Mouse (Mus musculus): Measurements from ENCODE around the gene Slc12a8. TPM values are rescaled to one million over a fixed set of nuclear protein-coding genes. Genes with fewer than 3 reads are reported as not detected.

The Slc12a8 gene
- polyA plus RNA-seq, 2 experiments, result 0.94 to 0.97 TPM

GRCm38 (mm10) chr16:33672188-33672587 is 155.1 kb downstream of the Slc12a8 start:
- no peak for DNase-seq (ENCODE audit: low spot score)
- H3K4me2 ChIP-seq (replicated peaks; ENCODE audit: low read depth, low read length, severe bottlenecking), result no peak overlapping the region
- H3K9ac ChIP-seq (ENCODE audit: low read depth, low read length, severe bottlenecking), result no peak overlapping the region
- H3K9me3 ChIP-seq (ENCODE audit: control insufficient read depth, low read length), result no peaks in the 10 kb centered on the region
- no peaks in the 10 kb centered on the region for H3K4me1 ChIP-seq (ENCODE audit: control insufficient read depth, insufficient read depth, low read length)
- no peaks in the 10 kb centered on the region for H3K36me3 ChIP-seq (ENCODE audit: control insufficient read depth, insufficient read depth, low read length)
- no peak overlapping the region for H3K4me3 ChIP-seq (replicated peaks; ENCODE audit: low read length)
- ATAC-seq (ENCODE audit: low FRiP score, low read depth), result no peak
- no peak for TF ChIP-seq POLR2A (IDR thresholded peaks at IDR 0.05; ENCODE audit: borderline replicate concordance, extremely low read depth, insufficient read depth, insufficient read length)
- no peaks in the 10 kb centered on the region for H3K27me3 ChIP-seq (ENCODE audit: control insufficient read depth, insufficient read depth, low read length)
- H3K27ac ChIP-seq (replicated peaks; ENCODE audit: low read depth, low read length), result no peak overlapping the region
- 94% methylated on average over 3 of the region's 4 CpGs for WGBS

- WGBS, result 89% methylated on average over 4 of the region's 4 CpGs
- ATAC-seq (ENCODE audit: low FRiP score, low read depth) (no peak), DNase-seq (ENCODE audit: low spot score) (no peak)
These were observed 155.5 kb downstream of the Slc12a8 start for GRCm38 (mm10) chr16:33672643-33673042.

GRCm38 (mm10) chr16:33673530-33674109 is 156.5 kb downstream of the Slc12a8 start:
- Histone ChIP-seq H3K9ac (ENCODE audit: low read depth, low read length, severe bottlenecking) (no peak overlapping the region), H3K36me3 (ENCODE audit: control insufficient read depth, insufficient read depth, low read length) (no peaks in the 10 kb centered on the region), H3K9me3 (ENCODE audit: control insufficient read depth, low read length) (no peaks in the 10 kb centered on the region), H3K4me2 (replicated peaks; ENCODE audit: low read depth, low read length, severe bottlenecking) (no peak overlapping the region), H3K4me3 (replicated peaks; ENCODE audit: low read length) (no peak overlapping the region), H3K27me3 (ENCODE audit: control insufficient read depth, insufficient read depth, low read length) (no peaks in the 10 kb centered on the region), H3K27ac (replicated peaks; ENCODE audit: low read depth, low read length) (no peak overlapping the region), H3K4me1 (ENCODE audit: control insufficient read depth, insufficient read depth, low read length) (no peaks in the 10 kb centered on the region)
- peak; percentile 70 for DNase-seq (ENCODE audit: low spot score)
- no peak for TF ChIP-seq POLR2A (IDR thresholded peaks at IDR 0.05; ENCODE audit: borderline replicate concordance, extremely low read depth, insufficient read depth, insufficient read length)
- 40% methylated on average over 14 of the region's 14 CpGs for WGBS
- 0 out of 2 replicates have a peak, but pooled peaks have one; percentile 43 for ATAC-seq (ENCODE audit: low FRiP score, low read depth)

More at GRCm38 (mm10) chr16:33672643-33673042, 155.5 kb downstream of the Slc12a8 start:
- no peak overlapping the region for H3K4me2 ChIP-seq (replicated peaks; ENCODE audit: low read depth, low read length, severe bottlenecking)
- TF ChIP-seq POLR2A (IDR thresholded peaks at IDR 0.05; ENCODE audit: borderline replicate concordance, extremely low read depth, insufficient read depth, insufficient read length), result no peak
- H3K36me3 ChIP-seq (ENCODE audit: control insufficient read depth, insufficient read depth, low read length), result no peaks in the 10 kb centered on the region
- H3K4me3 ChIP-seq (replicated peaks; ENCODE audit: low read length), result no peak overlapping the region
- H3K9ac ChIP-seq (ENCODE audit: low read depth, low read length, severe bottlenecking), result no peak overlapping the region
- no peaks in the 10 kb centered on the region for H3K9me3 ChIP-seq (ENCODE audit: control insufficient read depth, low read length)
- no peak overlapping the region for H3K27ac ChIP-seq (replicated peaks; ENCODE audit: low read depth, low read length)
- H3K4me1 ChIP-seq (ENCODE audit: control insufficient read depth, insufficient read depth, low read length), result no peaks in the 10 kb centered on the region
- no peaks in the 10 kb centered on the region for H3K27me3 ChIP-seq (ENCODE audit: control insufficient read depth, insufficient read depth, low read length)

GRCm38 (mm10) chr16:33675151-33675847 is 158.2 kb downstream of the Slc12a8 start:
- H3K4me1 ChIP-seq (ENCODE audit: control insufficient read depth, insufficient read depth, low read length), result no peaks in the 10 kb centered on the region
- no peak overlapping the region for H3K27ac ChIP-seq (replicated peaks; ENCODE audit: low read depth, low read length)
- ATAC-seq (ENCODE audit: low FRiP score, low read depth) (no peak), DNase-seq (ENCODE audit: low spot score) (no peak)
- H3K4me3 ChIP-seq (replicated peaks; ENCODE audit: low read length), result no peak overlapping the region
- 92% methylated on average over 10 of the region's 10 CpGs for WGBS
- H3K9me3 ChIP-seq (ENCODE audit: control insufficient read depth, low read length), result no peaks in the 10 kb centered on the region
- H3K27me3 ChIP-seq (ENCODE audit: control insufficient read depth, insufficient read depth, low read length), result no peaks in the 10 kb centered on the region
- no peak overlapping the region for H3K9ac ChIP-seq (ENCODE audit: low read depth, low read length, severe bottlenecking)
- no peaks in the 10 kb centered on the region for H3K36me3 ChIP-seq (ENCODE audit: control insufficient read depth, insufficient read depth, low read length)
- TF ChIP-seq POLR2A (IDR thresholded peaks at IDR 0.05; ENCODE audit: borderline replicate concordance, extremely low read depth, insufficient read depth, insufficient read length), result no peak
- no peak overlapping the region for H3K4me2 ChIP-seq (replicated peaks; ENCODE audit: low read depth, low read length, severe bottlenecking)

DNA sequence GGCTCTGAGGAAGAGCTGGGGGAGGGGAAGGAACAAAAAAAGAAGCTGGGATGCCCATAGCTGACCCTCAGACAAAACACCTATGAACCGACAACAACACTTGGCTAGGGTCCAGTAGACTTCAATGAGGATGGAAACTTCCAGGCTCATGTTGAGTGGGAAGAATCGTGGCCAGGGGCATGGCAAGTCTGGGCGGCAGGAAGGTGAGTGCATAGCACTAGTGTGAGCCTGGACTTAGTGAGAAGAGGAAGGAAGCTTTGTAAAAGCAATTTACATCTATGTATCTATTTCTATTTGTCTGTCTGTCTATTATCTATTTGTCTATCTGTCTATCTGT is 158.7 kb downstream of the Slc12a8 start:
- H3K4me1 ChIP-seq (ENCODE audit: control insufficient read depth, insufficient read depth, low read length), result no peaks in the 10 kb centered on the region
- DNase-seq (ENCODE audit: low spot score) (no peak), ATAC-seq (ENCODE audit: low FRiP score, low read depth) (no peak)
- TF ChIP-seq POLR2A (IDR thresholded peaks at IDR 0.05; ENCODE audit: borderline replicate concordance, extremely low read depth, insufficient read depth, insufficient read length), result no peak
- no peak overlapping the region for H3K4me3 ChIP-seq (replicated peaks; ENCODE audit: low read length)
- WGBS, result 66% methylated on average over 3 of the region's 3 CpGs
- H3K27me3 ChIP-seq (ENCODE audit: control insufficient read depth, insufficient read depth, low read length), result no peaks in the 10 kb centered on the region
- H3K9ac ChIP-seq (ENCODE audit: low read depth, low read length, severe bottlenecking), result no peak overlapping the region
- H3K27ac ChIP-seq (replicated peaks; ENCODE audit: low read depth, low read length), result no peak overlapping the region
- no peaks in the 10 kb centered on the region for H3K36me3 ChIP-seq (ENCODE audit: control insufficient read depth, insufficient read depth, low read length)
- H3K4me2 ChIP-seq (replicated peaks; ENCODE audit: low read depth, low read length, severe bottlenecking), result no peak overlapping the region
- no peaks in the 10 kb centered on the region for H3K9me3 ChIP-seq (ENCODE audit: control insufficient read depth, low read length)

Measured in limb, embryonic 14.5 days (tissue).